Mouse (Mus musculus) CH12.LX (cell line): ENCODE measurements around the gene Lamc3. TPM values are rescaled to one million over a fixed set of nuclear protein-coding genes. Genes with fewer than 3 reads are reported as not detected.
A peak's percentile ranks its signal among the peaks of the same experiment; 100 is the strongest.

ENCODE experiments used
- DNase-seq: peaks from one replicate; pipeline ENCODE4 v3.0.0-alpha.2; 2013; ENCODE audit errors: extremely low read depth
- H3K27ac ChIP-seq: 2 replicates; pipeline ENCODE4 v1.5.1; 2012; ENCODE audit warnings: low read depth, mild to moderate bottlenecking, control low read depth, moderate library complexity; ENCODE audit not compliant: insufficient read depth
- H3K27me3 ChIP-seq: replicated peaks from 2 replicates; pipeline ENCODE3; 2012; ENCODE audit warnings: inconsistent platforms
- H3K36me3 ChIP-seq, 2 experiments: replicated peaks in 1 of 2; 2 replicates each; pipeline versions ENCODE3 to v1.6.1; 2012; ENCODE audit warnings: inconsistent platforms in 1 of 2, low read length in 1 of 2, mild to moderate bottlenecking in 1 of 2, mixed read lengths in 1 of 2, moderate library complexity in 1 of 2; ENCODE audit not compliant: control insufficient read depth in 1 of 2, insufficient read depth in 1 of 2
- H3K4me1 ChIP-seq, 2 experiments: 2 replicates each; pipeline ENCODE4 v1.6.1; 2012; ENCODE audit warnings: inconsistent platforms in 1 of 2, moderate library complexity in 1 of 2; ENCODE audit not compliant: insufficient read depth in 2 of 2, control insufficient read depth in 1 of 2
- H3K4me2 ChIP-seq: 2 replicates; pipeline ENCODE4 v1.6.1; 2012; ENCODE audit warnings: low read depth, mild to moderate bottlenecking, control low read depth; ENCODE audit not compliant: poor library complexity, insufficient read depth, severe bottlenecking
- H3K4me3 ChIP-seq, 3 experiments: fragments of 150-350 bp in 1 of 3; sonication (generic) in 1 of 3; replicated peaks in 1 of 3; 2 replicates each; pipeline versions ENCODE3 to v1.5.1; 2011 to 2012; ENCODE audit warnings: low read depth in 2 of 3, low read length in 2 of 3, mild to moderate bottlenecking in 2 of 3, moderate library complexity in 2 of 3, control low read depth in 1 of 3, improper control_type of control experiment in 1 of 3, inconsistent platforms in 1 of 3, mixed read lengths in 1 of 3; ENCODE audit not compliant: poor library complexity in 1 of 3
- H3K79me2 ChIP-seq: replicated peaks from 2 replicates; pipeline ENCODE4 v1.6.1; 2012; ENCODE audit warnings: mild to moderate bottlenecking, moderate library complexity; ENCODE audit not compliant: control insufficient read depth, poor library complexity, insufficient read depth, severe bottlenecking; ENCODE audit errors: extremely low read depth
- H3K9ac ChIP-seq: 2 replicates; pipeline ENCODE4 v1.6.1; 2012; ENCODE audit warnings: low read depth, mild to moderate bottlenecking, control low read depth, moderate library complexity; ENCODE audit not compliant: insufficient read depth
- H3K9me3 ChIP-seq: replicated peaks from 2 replicates; pipeline ENCODE3; 2012; ENCODE audit warnings: low read length, inconsistent platforms, mixed read lengths
- CHD1 ChIP-seq: IDR thresholded peaks from 2 replicates; pipeline ENCODE4 v1.6.1; 2012; ENCODE audit warnings: low read depth, low read length, improper control_type of control experiment, inconsistent platforms
- CHD2 ChIP-seq: IDR thresholded peaks from 2 replicates; pipeline ENCODE4 v1.6.1; 2011; ENCODE audit warnings: low read length, improper control_type of control experiment
- ETS1 ChIP-seq: conservative IDR thresholded peaks from 2 replicates; pipeline ENCODE4 v1.6.1; 2012; ENCODE audit warnings: low read depth, mild to moderate bottlenecking, inconsistent platforms, low read length, improper control_type of control experiment, moderate library complexity
- GABPA ChIP-seq: IDR thresholded peaks from 2 replicates; pipeline ENCODE4 v1.6.1; 2012; ENCODE audit warnings: low read depth, low read length, improper control_type of control experiment, inconsistent platforms; ENCODE audit not compliant: insufficient replicate concordance
- IRF4 ChIP-seq: IDR thresholded peaks from 2 replicates; pipeline ENCODE4 v1.6.1; 2014; ENCODE audit warnings: low read depth, mild to moderate bottlenecking, inconsistent platforms, low read length, improper control_type of control experiment
- JUND ChIP-seq: conservative IDR thresholded peaks from 2 replicates; pipeline ENCODE4 v1.6.1; 2011; ENCODE audit warnings: low read depth, low read length, improper control_type of control experiment
- KAT2A ChIP-seq: IDR thresholded peaks from 2 replicates; pipeline ENCODE4 v1.6.1; 2012; ENCODE audit warnings: low read length, improper control_type of control experiment, inconsistent platforms; ENCODE audit not compliant: insufficient replicate concordance
- MEF2A ChIP-seq: IDR thresholded peaks from 2 replicates; pipeline ENCODE4 v1.6.1; 2014; ENCODE audit warnings: low read depth, mild to moderate bottlenecking, inconsistent platforms, low read length, improper control_type of control experiment, borderline replicate concordance
- MYC ChIP-seq: IDR thresholded peaks from 2 replicates; pipeline ENCODE4 v1.6.1; 2011; ENCODE audit warnings: low read depth, mild to moderate bottlenecking, improper control_type of control experiment, low read length
- NELFE ChIP-seq: IDR thresholded peaks from 2 replicates; pipeline ENCODE4 v1.6.1; 2011; ENCODE audit warnings: low read depth, low read length, improper control_type of control experiment
- POLR2A ChIP-seq: IDR thresholded peaks from 2 replicates; pipeline ENCODE4 v1.6.1; 2011; ENCODE audit warnings: low read depth, mild to moderate bottlenecking, improper control_type of control experiment, low read length
- POLR2AphosphoS2 ChIP-seq: IDR thresholded peaks from 2 replicates; pipeline ENCODE4 v1.6.1; 2011; ENCODE audit warnings: low read depth, low read length, improper control_type of control experiment
- RAD21 ChIP-seq: IDR thresholded peaks from 2 replicates; pipeline ENCODE4 v1.6.1; 2011; ENCODE audit warnings: low read depth, mild to moderate bottlenecking, low read length, improper control_type of control experiment, moderate library complexity
- SMC3 ChIP-seq: IDR thresholded peaks from 2 replicates; pipeline ENCODE4 v1.6.1; 2011; ENCODE audit warnings: low read depth, low read length, improper control_type of control experiment
- TBP ChIP-seq: conservative IDR thresholded peaks from 2 replicates; pipeline ENCODE4 v1.6.1; 2011; ENCODE audit warnings: low read depth, low read length, improper control_type of control experiment
- USF1 ChIP-seq: IDR thresholded peaks from 2 replicates; pipeline ENCODE4 v1.6.1; 2014; ENCODE audit warnings: low read depth, mild to moderate bottlenecking, inconsistent platforms, low read length, improper control_type of control experiment
- USF2 ChIP-seq: conservative IDR thresholded peaks from 2 replicates; pipeline ENCODE4 v1.6.1; 2011; ENCODE audit warnings: low read depth, low read length, improper control_type of control experiment
- ZC3H11A ChIP-seq: IDR thresholded peaks from 2 replicates; pipeline ENCODE4 v1.6.1; 2012; ENCODE audit warnings: low read depth, mild to moderate bottlenecking, inconsistent platforms, low read length, improper control_type of control experiment
- dilution Hi-C: fragments of 300-500 bp; cut with MboI; formaldehyde crosslinking; loops from 2 replicates; pipeline ENCODE4 v1.14.3; 2020; ENCODE audit warnings: low sequenced_read_pairs; ENCODE audit not compliant: extremely low pct_unique_long_range_greater_than_20kb, extremely low pct_ligation_motif_present
- in situ Hi-C: fragments of 300-500 bp; cut with MboI; formaldehyde crosslinking; loops from 3 replicates; pipeline ENCODE4 v1.14.3; 2019; ENCODE audit warnings: low sequenced_read_pairs, low pct_ligation_motif_present, low pct_unique_long_range_greater_than_20kb, mixed read lengths
- polyA plus RNA-seq: library from polyadenylated mRNA; unstranded; fragments of >175 nt; gene quantifications from 2 replicates; pipeline ENCODE4 v1.2.1, GENCODE M21; 2012; ENCODE audit warnings: low read depth; ENCODE audit not compliant: insufficient read length
- total RNA-seq, 2 experiments: library from RNA; depleted of rRNA; stranded (reverse); fragments of 300-350 nt in 1 of 2; fragments of >200 nt in 1 of 2; gene quantifications; 2 replicates each; pipeline ENCODE4 v1.2.3; 2012 to 2014

Lamc3 gene
- total and polyA plus RNA-seq, 3 experiments: not detected

DNA sequence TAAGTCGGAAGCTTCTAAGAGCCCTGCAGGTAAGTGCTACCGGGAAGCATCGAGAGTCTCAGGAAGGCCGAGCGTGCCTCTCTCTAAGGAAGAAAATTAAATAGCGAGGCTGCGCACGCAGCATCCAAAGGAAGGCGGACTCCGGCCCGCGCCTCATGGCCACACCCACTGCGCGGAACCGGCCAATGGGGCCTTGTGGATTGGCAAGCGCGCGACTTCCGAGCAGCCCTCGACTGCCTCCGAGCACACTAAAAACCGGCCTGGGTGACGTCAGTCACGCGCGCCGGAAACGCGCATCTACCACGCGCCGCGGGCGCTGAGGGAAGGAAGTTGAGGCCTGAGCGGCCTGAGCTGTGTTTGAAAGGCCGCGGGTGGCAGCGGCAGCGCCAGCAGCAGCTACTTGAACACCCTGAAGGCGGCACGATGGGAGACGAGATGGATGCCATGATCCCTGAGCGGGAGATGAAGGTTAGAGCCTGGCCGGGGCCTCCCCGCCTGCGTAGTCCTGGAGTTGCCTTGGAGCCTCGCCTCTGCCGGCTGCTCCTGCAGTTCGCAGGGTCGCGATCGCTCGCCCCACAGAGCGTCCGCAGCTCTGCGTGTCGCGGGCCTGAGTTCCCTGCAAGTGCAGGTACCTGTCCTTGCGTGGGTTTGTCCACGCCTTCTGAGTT lies 87.2 kb downstream of the Lamc3 start, which contains the start of gene Nup214 (continued):
- TF ChIP-seq MYC (peak; percentile 91), POLR2A (peak; percentile 96), MEF2A (peak; percentile 74), KAT2A (peak; percentile 95), TBP (peak; percentile 83), JUND (no peak), RAD21 (no peak), SMC3 (no peak)

DNA sequence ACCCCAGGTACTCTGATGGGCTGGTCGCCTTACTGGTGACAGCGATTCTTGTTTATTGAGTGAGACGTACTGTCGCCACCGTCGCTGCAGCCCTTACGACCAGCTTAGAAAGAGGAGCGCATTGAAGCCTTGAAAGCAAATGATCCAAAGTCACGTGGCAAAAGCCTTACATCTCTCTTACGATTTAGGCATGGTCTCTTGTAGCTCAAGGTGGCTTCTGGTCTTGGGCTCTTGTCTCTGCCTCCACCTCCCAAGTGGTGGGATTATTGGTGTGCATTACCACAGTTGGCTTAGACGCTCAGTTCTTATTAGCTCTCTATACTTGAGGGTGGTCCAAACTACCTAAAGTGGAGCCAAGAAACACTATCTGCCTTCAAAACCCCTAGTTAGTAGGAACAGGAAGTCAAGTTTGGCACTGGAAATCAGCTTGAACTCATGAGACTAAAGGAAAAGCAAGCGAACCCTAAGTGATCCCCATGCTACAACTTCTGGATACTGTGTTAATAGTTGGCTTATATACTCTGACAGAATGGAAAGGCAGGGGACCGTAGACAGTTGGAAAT lies 87.8 kb downstream of the Lamc3 start:
- TF ChIP-seq GABPA: no peak
- TF ChIP-seq CHD2: no peak
- TF ChIP-seq ETS1: no peak
- no peak for TF ChIP-seq CHD1
- no peak for TF ChIP-seq ZC3H11A
- no peak for TF ChIP-seq USF2
- no peak for TF ChIP-seq USF1
- TF ChIP-seq NELFE: no peak
- TF ChIP-seq RAD21: no peak
- no peak for TF ChIP-seq IRF4
- no peak for TF ChIP-seq POLR2AphosphoS2
- no peak for TF ChIP-seq JUND
- no peak; the same call in 1 of the 2 replicates for TF ChIP-seq MYC
- H3K79me2 ChIP-seq: peaks cover 19% of the 10 kb centered on the region
- H3K9ac ChIP-seq: peak overlapping the region; percentile 77
- no peak overlapping the region for H3K27ac ChIP-seq
- dilution Hi-C loops: no loop called here
- peaks cover 21 to 36% of the 10 kb centered on the region in 2 experiments for H3K36me3 ChIP-seq
- in situ Hi-C loops: no loop called here
- no peaks in the 10 kb centered on the region for H3K9me3 ChIP-seq
- H3K4me1 ChIP-seq: peaks cover 0 to 23% of the 10 kb centered on the region in 2 experiments; a peak in 2 of 4 replicates
- H3K4me3 ChIP-seq: peak overlapping the region; percentile 90 to 99 (median 95)
- peak overlapping the region; percentile 86 for H3K4me2 ChIP-seq
- no peak for DNase-seq
- peaks cover 36% of the 10 kb centered on the region for H3K27me3 ChIP-seq
